Mouse (Mus musculus) CH12.LX (cell line): ENCODE data around the gene Srd5a2.

Source experiments
- CTCF ChIP-seq, 2 experiments: IDR thresholded peaks in 1 of 2; conservative IDR thresholded peaks in 1 of 2; 2 replicates each; pipeline ENCODE4 v1.5.1; 2011 to 2012; ENCODE audit warnings: low read depth in 2 of 2, low read length in 2 of 2, improper control_type of control experiment in 1 of 2, inconsistent platforms in 1 of 2, mild to moderate bottlenecking in 1 of 2, moderate library complexity in 1 of 2
- POLR2A ChIP-seq: IDR thresholded peaks from 2 replicates; pipeline ENCODE4 v1.6.1; 2011; ENCODE audit warnings: low read depth, mild to moderate bottlenecking, improper control_type of control experiment, low read length
- ZNF384 ChIP-seq: IDR thresholded peaks from 2 replicates; pipeline ENCODE4 v1.6.1; 2012; ENCODE audit warnings: low read depth, low read length, improper control_type of control experiment, inconsistent platforms

DNA sequence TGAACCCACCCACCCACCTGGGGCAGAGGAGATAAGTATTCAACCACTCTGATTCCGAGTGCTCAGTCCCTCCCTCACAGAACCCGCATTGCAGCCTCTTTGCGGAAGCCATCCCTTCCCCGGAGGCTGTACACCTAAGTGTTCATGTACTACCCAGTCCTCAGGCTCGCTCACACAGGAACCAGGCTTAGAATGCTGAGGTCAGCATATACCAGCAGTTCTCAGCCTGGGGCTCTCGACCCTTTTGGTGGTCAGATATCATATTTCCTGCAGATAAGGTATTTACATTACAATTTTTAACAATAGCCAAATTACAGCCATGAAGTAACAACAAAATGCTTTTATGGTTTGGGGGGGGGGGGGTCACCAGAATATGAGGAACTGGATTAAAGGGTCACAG lies 32.6 kb downstream of the Srd5a2 start:
- no peak for TF ChIP-seq POLR2A
- TF ChIP-seq CTCF (conservative IDR thresholded peaks at IDR 0.05 in 1 of 2, IDR thresholded peaks at IDR 0.05 in 1 of 2; ENCODE audit: low read depth in 2 of 2, low read length in 2 of 2): no peak
- TF ChIP-seq ZNF384: no peak
